Mouse (Mus musculus) left cerebral cortex, postnatal 25 days (tissue): ENCODE measurements around the gene Tmem86b. TPM values are rescaled to one million over a fixed set of nuclear protein-coding genes. Genes with fewer than 3 reads are reported as not detected.

Source experiments
- DNase-seq, 2 experiments: peaks; one replicate each; pipeline ENCODE4 v3.0.0; 2022; ENCODE audit warnings: low spot score in 2 of 2, mixed read lengths in 1 of 2
- intact Hi-C: fragments of 180-260 bp; cut with DNase I; formaldehyde crosslinking; loops from one replicate; pipeline ENCODE4 v1.15.1; 2025
- total RNA-seq, 2 experiments: library from RNA; stranded (reverse); gene quantifications; 2 replicates each; pipeline ENCODE4 v1.2.3; 2021

Gene Tmem86b
- total RNA-seq: 10 to 100 TPM; 14.0 to 16.7 TPM

GRCm38 (mm10) chr7:4631031-4631430 is at the start of gene Tmem86b:
Gene Tmem86b (minus strand): TSS chr7:4631422.
- intact Hi-C loops: no loop called here

GRCm38 (mm10) chr7:4675200-4675599 is 44.0 kb upstream of the Tmem86b start:
- no peak for DNase-seq
- intact Hi-C loops: no loop called here

More at GRCm38 (mm10) chr7:4631031-4631430, at the start of gene Tmem86b:
- no peak for DNase-seq

- intact Hi-C loops: no loop called here
- DNase-seq: no peak
These were observed 43.0 kb upstream of the Tmem86b start for GRCm38 (mm10) chr7:4674114-4674731.

- intact Hi-C loops: no loop called here
- DNase-seq: no peak
These were observed 40.7 kb upstream of the Tmem86b start for GRCm38 (mm10) chr7:4671956-4672355.

- intact Hi-C loops: no loop called here
- DNase-seq: no peak
These were observed 39.5 kb upstream of the Tmem86b start for GRCm38 (mm10) chr7:4670655-4671255.

GRCm38 (mm10) chr7:4669156-4669555 is 37.9 kb upstream of the Tmem86b start:
- intact Hi-C loops: no loop called here
- no peak for DNase-seq

GRCm38 (mm10) chr7:4668506-4668905 is 37.3 kb upstream of the Tmem86b start:
- no peak for DNase-seq
- intact Hi-C loops: no loop called here

- intact Hi-C loops: no loop called here
- DNase-seq: no peak
These were observed 35.6 kb upstream of the Tmem86b start for GRCm38 (mm10) chr7:4666871-4667270.

GRCm38 (mm10) chr7:4663742-4664141 is 32.5 kb upstream of the Tmem86b start:
- intact Hi-C loops: no loop called here
- no peak for DNase-seq

GRCm38 (mm10) chr7:4663179-4663578 is 32.0 kb upstream of the Tmem86b start:
- intact Hi-C loops: no loop called here
- peak in 1 of 2 experiments; percentile 24 for DNase-seq

GRCm38 (mm10) chr7:4659911-4660443 is 28.8 kb upstream of the Tmem86b start:
- intact Hi-C loops: loop anchor here (1.0 kb wide), 1 partner anchor 30 kb away; the partner anchor contains the start of gene Brsk1
- peak in 1 of 2 experiments; percentile 50 for DNase-seq

GRCm38 (mm10) chr7:4658912-4659551 is 27.8 kb upstream of the Tmem86b start, which contains the start of gene Ppp6r1:
Gene Ppp6r1 (minus strand): TSS chr7:4659019.
- peak; percentile 98 to 99 for DNase-seq
- intact Hi-C loops: loop anchor here (1.0 kb wide), 1 partner anchor 31 kb away; the partner anchor contains the start of gene Brsk1

- intact Hi-C loops: no loop called here
- DNase-seq: peak in 1 of 2 experiments; percentile 14
These were observed 27.1 kb upstream of the Tmem86b start for GRCm38 (mm10) chr7:4658128-4658907.

GRCm38 (mm10) chr7:4657521-4658127 is 26.4 kb upstream of the Tmem86b start:
- intact Hi-C loops: no loop called here
- peak; percentile 48 to 86 for DNase-seq

- intact Hi-C loops: no loop called here
- no peak for DNase-seq
These were observed 25.6 kb upstream of the Tmem86b start for GRCm38 (mm10) chr7:4656818-4657217.

GRCm38 (mm10) chr7:4655916-4656315 is 24.7 kb upstream of the Tmem86b start:
- no peak for DNase-seq
- intact Hi-C loops: no loop called here

- intact Hi-C loops: no loop called here
- DNase-seq: no peak
These were observed 24.2 kb upstream of the Tmem86b start for GRCm38 (mm10) chr7:4655393-4655792.

GRCm38 (mm10) chr7:4654221-4654620 is 23.0 kb upstream of the Tmem86b start:
- intact Hi-C loops: no loop called here

GRCm38 (mm10) chr7:4653780-4654179 is 22.6 kb upstream of the Tmem86b start:
- peak in 1 of 2 experiments; percentile 71 for DNase-seq
- intact Hi-C loops: no loop called here

More at GRCm38 (mm10) chr7:4654221-4654620, 23.0 kb upstream of the Tmem86b start:
- DNase-seq: no peak
